Comparison of ENCODE assay signal across 12 mouse cellular contexts in genomic region chr2:9871141-9871716, GRCm38 (mm10). TPM values are rescaled to one million over a fixed set of nuclear protein-coding genes. Genes with fewer than 3 reads are reported as not detected.
A peak's percentile ranks its signal among the peaks of the same experiment; 100 is the strongest.
DNase-seq lines count a peak whose midpoint lies in the region; ATAC-seq and TF ChIP-seq lines count a peak whose summit lies in the region.
"Had no signal": no experiment of that assay in that cellular context is flagged by ENCODE, and none has a peak within 500 bp of the region (broad histone marks: within the 10 kb centered on the region; RNA-seq: fewer than 3 reads in every experiment).

No protein-coding gene starts in this region.

- WGBS in kidney, adult 2 months = 46% methylated on average over 4 of the region's 4 CpGs
- 60% methylated on average over 4 of the region's 4 CpGs for WGBS in small intestine, adult 2 months

- H3K36me3 ChIP-seq in kidney, adult 2 months (ENCODE audit: control insufficient read depth, insufficient read depth, low read length) = no peaks in the 10 kb centered on the region
- H3K36me3 ChIP-seq in small intestine, adult 2 months (ENCODE audit: control insufficient read depth, insufficient read depth, low read length) = no peaks in the 10 kb centered on the region

- no peaks in the 10 kb centered on the region for H3K4me1 ChIP-seq in kidney, adult 2 months (ENCODE audit: control insufficient read depth, insufficient read depth, low read length)
- 0 out of 2 replicates have a peak, but pooled peaks cover 2% of the 10 kb centered on the region for H3K4me1 ChIP-seq in small intestine, adult 2 months (ENCODE audit: control insufficient read depth, insufficient read depth, insufficient read length, low read length)

- H3K4me3 ChIP-seq in kidney, adult 2 months (ENCODE audit: insufficient read depth, low read depth, low read length) = peak overlapping the region; percentile 15
- no peak overlapping the region for H3K4me3 ChIP-seq in small intestine, adult 2 months (ENCODE audit: low read depth, low read length)

- 0 out of 2 replicates have a peak overlapping the region, but pooled peaks have one; percentile 24 for H3K27ac ChIP-seq in kidney, adult 2 months (ENCODE audit: insufficient read depth, low read depth, low read length)
- H3K27ac ChIP-seq in small intestine, adult 2 months (ENCODE audit: insufficient read depth, low read depth, low read length) = 0 out of 2 replicates have a peak overlapping the region, but pooled peaks have one; percentile 27

- TF ChIP-seq POLR2A in kidney, adult 2 months (IDR thresholded peaks at IDR 0.05; ENCODE audit: low read depth, low read length) = no peak
- no peak for TF ChIP-seq POLR2A in small intestine, adult 2 months (IDR thresholded peaks at IDR 0.05; ENCODE audit: low read depth, low read length)

- no peak for DNase-seq in kidney, adult 2 months
- no peak for DNase-seq in kidney, adult 9 months
- peak; percentile 56 for DNase-seq in T-cell, adult 2 months (ENCODE audit: low spot score)
- no peak for DNase-seq in left cerebral cortex, adult 11 months (ENCODE audit: low spot score)
- no peak for DNase-seq in adipocyte (ENCODE audit: low spot score)
- DNase-seq: cerebellum, postnatal 25 days; forebrain, postnatal 0 days; heart, postnatal 36 days; lung, postnatal 14 days had no signal

- no peak for TF ChIP-seq CTCF in kidney, adult 2 months (conservative IDR thresholded peaks at IDR 0.05; ENCODE audit: insufficient read depth, insufficient read length, low read depth, low read length)
- no peak for TF ChIP-seq CTCF in small intestine, adult 2 months (IDR thresholded peaks at IDR 0.05; ENCODE audit: extremely low read depth, insufficient read length, insufficient replicate concordance, low read depth, low read length)

- H3K27me3 ChIP-seq in kidney, adult 2 months (replicated peaks; ENCODE audit: control insufficient read depth, insufficient read depth, low read length) = no peaks in the 10 kb centered on the region
- H3K27me3 ChIP-seq in small intestine, adult 2 months (ENCODE audit: control insufficient read depth, insufficient read depth, low read length) = peaks cover 24% of the 10 kb centered on the region

- peak; percentile 57 for ATAC-seq in hematopoietic stem cell, adult 5-6 weeks (replicated peaks in 1 of 2; ENCODE audit: insufficient read depth in 1 of 2, low FRiP score in 2 of 2, low TSS enrichment in 1 of 2, low read depth in 1 of 2, poor library complexity in 2 of 2, severe bottlenecking in 2 of 2)
- ATAC-seq: forebrain, postnatal 0 days had no signal

RNA-seq across cellular contexts. Expression of gene 4930412O13Rik, which starts 9.8 kb away (rescaled TPM):
- polyA plus RNA-seq in kidney, adult 2 months (2012; rRNA removed) = 0.39 and 1.4 TPM in 2 replicates
- total RNA-seq in hematopoietic stem cell, adult 5-6 weeks (2017) = not detected in 2 replicates
- polyA plus RNA-seq in small intestine, adult 2 months (2012; rRNA removed) = not detected in 2 replicates
- total RNA-seq: forebrain, postnatal 0 days; heart, postnatal 36 days had no signal
- polyA plus RNA-seq: forebrain, postnatal 0 days had no signal

RNA-seq across cellular contexts. Expression of gene 9230102O04Rik, which starts 18.1 kb away (rescaled TPM):
- polyA plus RNA-seq in kidney, adult 2 months (2012; rRNA removed) = 1.6 and 2.8 TPM in 2 replicates
- not detected in 2 replicates for total RNA-seq in hematopoietic stem cell, adult 5-6 weeks (2017)
- polyA plus RNA-seq in small intestine, adult 2 months (2012; rRNA removed) = not detected in 2 replicates
- total RNA-seq: ES-E14; forebrain, postnatal 0 days; heart, postnatal 36 days had no signal
- polyA plus RNA-seq: forebrain, postnatal 0 days had no signal

RNA-seq across cellular contexts. Expression of gene Gata3, which starts 18.6 kb away (rescaled TPM):
- polyA plus RNA-seq in kidney, adult 2 months (2012; rRNA removed) = 14.9 and 15.4 TPM in 2 replicates
- 3.1 and 5.6 TPM in 2 replicates for total RNA-seq in hematopoietic stem cell, adult 5-6 weeks (2017)
- 0.77 and 2.3 TPM in 2 replicates for polyA plus RNA-seq in small intestine, adult 2 months (2012; rRNA removed)
